8 mouse cellular contexts compared by ENCODE assay signal in genomic region chr2:121956224-121957018, GRCm38 (mm10). TPM values are rescaled to one million over a fixed set of nuclear protein-coding genes. Genes with fewer than 3 reads are reported as not detected.
DNase-seq lines count a peak whose midpoint lies in the region; ATAC-seq and TF ChIP-seq lines count a peak whose summit lies in the region.

No protein-coding gene starts in this region.

- H3K27me3 ChIP-seq in E14TG2a.4 (ENCODE audit: insufficient read depth, low read length): no peaks in the 10 kb centered on the region
- H3K27me3 ChIP-seq in forebrain, embryonic 13.5 days: no peaks in the 10 kb centered on the region
- H3K27me3 ChIP-seq in neural tube, embryonic 15.5 days (replicated peaks): no peaks in the 10 kb centered on the region

- H3K4me3 ChIP-seq in E14TG2a.4 (replicated peaks; ENCODE audit: low read length): peak overlapping the region; percentile 99
- H3K4me3 ChIP-seq in forebrain, embryonic 13.5 days: peak overlapping the region; percentile 97
- H3K4me3 ChIP-seq in neural tube, embryonic 15.5 days (replicated peaks): peak overlapping the region; percentile 97

- H3K9me3 ChIP-seq in E14TG2a.4 (ENCODE audit: low read length): no peaks in the 10 kb centered on the region; the same call in 1 of the 2 replicates
- H3K9me3 ChIP-seq in forebrain, embryonic 13.5 days (replicated peaks): no peaks in the 10 kb centered on the region
- H3K9me3 ChIP-seq in neural tube, embryonic 15.5 days (replicated peaks): no peaks in the 10 kb centered on the region

- WGBS in forebrain, embryonic 13.5 days: under 1% methylated on average over 45 of the region's 47 CpGs
- under 1% methylated on average over 47 of the region's 47 CpGs for WGBS in neural tube, embryonic 15.5 days

- peak; percentile 95 for ATAC-seq in forebrain, embryonic 13.5 days
- peak; percentile 95 for ATAC-seq in neural tube, embryonic 15.5 days (ENCODE audit: low FRiP score)

- peak overlapping the region; percentile 97 for H3K9ac ChIP-seq in forebrain, embryonic 13.5 days
- H3K9ac ChIP-seq in neural tube, embryonic 15.5 days (replicated peaks): peak overlapping the region; percentile 93

- peaks cover 23% of the 10 kb centered on the region for H3K4me1 ChIP-seq in E14TG2a.4 (replicated peaks; ENCODE audit: low read depth, low read length)
- H3K4me1 ChIP-seq in forebrain, embryonic 13.5 days: peaks cover 25% of the 10 kb centered on the region
- H3K4me1 ChIP-seq in neural tube, embryonic 15.5 days: peaks cover 21% of the 10 kb centered on the region

- peak overlapping the region; percentile 85 for H3K4me2 ChIP-seq in forebrain, embryonic 13.5 days
- H3K4me2 ChIP-seq in neural tube, embryonic 15.5 days: peak overlapping the region; percentile 76

- no peak for TF ChIP-seq CTCF in E14TG2a.4 (conservative IDR thresholded peaks at IDR 0.05; ENCODE audit: low read length)

- peak overlapping the region; percentile 91 for H3K27ac ChIP-seq in forebrain, embryonic 13.5 days
- peak overlapping the region; percentile 91 for H3K27ac ChIP-seq in neural tube, embryonic 15.5 days (replicated peaks)

- peak; percentile 90 for DNase-seq in c-Kit-positive CD71-positive TER-119-positive erythroid progenitor cells, embryonic 14.5 days (ENCODE audit: low spot score)
- peak; percentile 96 for DNase-seq in heart, postnatal 14 days
- DNase-seq in layer of hippocampus, adult 11-12 months (ENCODE audit: low spot score): peak; percentile 94
- peak; percentile 94 to 96 for DNase-seq in lung, adult 18-20 months
- peak; percentile 95 for DNase-seq in testis, postnatal 14 days (ENCODE audit: low spot score)

- intact Hi-C loops in heart, postnatal 14 days (cut with DNase I): loop anchor here (5.0 to 10.0 kb wide), 2 partner anchors 71 to 502 kb away; partner anchors contain the start of genes Eif3j1, Hypk and Serinc4

- H3K36me3 ChIP-seq in E14TG2a.4 (ENCODE audit: insufficient read depth, low read length): peaks cover 17% of the 10 kb centered on the region
- H3K36me3 ChIP-seq in forebrain, embryonic 13.5 days (ENCODE audit: poor library complexity, severe bottlenecking): peaks cover 9% of the 10 kb centered on the region
- H3K36me3 ChIP-seq in neural tube, embryonic 15.5 days: peaks cover 5% of the 10 kb centered on the region; the same call in 1 of the 2 replicates

RNA-seq across cellular contexts. Expression of gene Mageb3, which starts 0.5 kb away (rescaled TPM):
- polyA plus RNA-seq in forebrain, embryonic 13.5 days (2015; fragmentation: Nextera tagmentation; extraction: Ambion mirVana): 0.77 and 0.79 TPM in 2 replicates
- total RNA-seq in heart, postnatal 14 days (2021): under 1 TPM in 1 of 2 experiments, not detected in 1; 0.10 TPM
- polyA plus RNA-seq in neural tube, embryonic 15.5 days (2015; fragmentation: Nextera tagmentation; extraction: Ambion mirVana): 0.49 and 0.60 TPM in 2 replicates

RNA-seq across cellular contexts. Expression of gene Ctdspl2, which starts 0.6 kb away (rescaled TPM):
- 55.7 and 59.9 TPM in 2 replicates for polyA plus RNA-seq in forebrain, embryonic 13.5 days (2015; fragmentation: Nextera tagmentation; extraction: Ambion mirVana)
- 10 to 100 TPM; 19.4 to 22.3 TPM for total RNA-seq in heart, postnatal 14 days (2021)
- 30.8 and 37.6 TPM in 2 replicates for polyA plus RNA-seq in neural tube, embryonic 15.5 days (2015; fragmentation: Nextera tagmentation; extraction: Ambion mirVana)

Comparison
In these comparisons a context has a peak if more than half of its experiments do, and no peak if none do; other contexts are left out.
1. Peak in every context shown above with its lines: DNase-seq, ATAC-seq, H3K4me3 ChIP-seq and H3K27ac ChIP-seq.